Mouse (Mus musculus): Measurements from ENCODE around the gene Slc2a3. TPM values are rescaled to one million over a fixed set of nuclear protein-coding genes. Genes with fewer than 3 reads are reported as not detected.

The Slc2a3 gene
- 34.8 and 40.7 TPM in 2 replicates for polyA plus RNA-seq (2012)

DNA sequence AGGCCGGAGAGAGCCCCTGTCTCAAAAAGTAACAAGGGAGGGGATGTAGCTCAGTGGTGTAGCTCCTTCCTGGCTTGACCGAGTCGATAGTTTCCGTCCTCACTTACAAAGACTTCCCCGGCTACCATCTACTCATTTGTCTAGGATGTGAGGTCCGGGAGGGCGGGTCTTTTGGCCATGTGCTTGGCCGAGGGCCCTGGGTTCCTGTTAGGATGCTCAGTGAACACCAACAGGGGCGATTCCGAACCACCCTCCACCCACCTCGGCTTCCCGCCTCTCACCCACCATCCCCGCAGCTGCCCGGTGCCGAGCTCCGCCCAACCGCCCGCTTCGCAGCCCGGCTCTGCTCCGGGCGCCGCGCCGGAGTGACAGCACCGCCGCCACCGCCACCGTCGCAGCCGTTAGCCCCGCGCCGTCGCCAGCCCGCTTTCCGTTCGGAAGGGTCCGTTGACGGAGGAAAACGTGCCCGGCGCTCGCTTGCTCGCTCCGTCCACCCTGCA is at the start of gene Slc2a3:
Gene Slc2a3, minus strand, starts transcription at position 340 of the 500 bp plus-strand sequence.
- no peak for TF ChIP-seq GATA1 (IDR thresholded peaks at IDR 0.05; ENCODE audit: low read length)

DNA sequence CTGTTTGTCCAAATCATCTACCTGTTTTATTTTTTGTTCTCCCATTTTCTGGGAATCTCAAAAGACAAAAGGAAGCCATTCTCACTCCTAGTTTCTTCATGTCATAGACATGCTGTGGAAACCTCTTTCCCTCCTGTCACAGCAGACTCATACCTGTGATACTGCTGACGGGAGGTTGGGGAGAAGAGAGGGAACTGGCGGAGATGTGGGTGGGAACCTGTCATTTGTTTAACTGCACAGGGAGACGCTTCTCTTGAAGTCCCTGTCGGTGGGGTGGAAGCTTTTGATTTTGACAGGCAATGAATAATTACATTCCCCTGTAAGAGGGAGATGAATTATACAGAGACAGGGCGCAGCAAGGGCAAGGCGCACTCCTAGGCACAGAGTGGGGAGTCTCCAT is 42.3 kb upstream of the Slc2a3 start:
- no peak for TF ChIP-seq GATA1 (IDR thresholded peaks at IDR 0.05; ENCODE audit: low read length)

DNA sequence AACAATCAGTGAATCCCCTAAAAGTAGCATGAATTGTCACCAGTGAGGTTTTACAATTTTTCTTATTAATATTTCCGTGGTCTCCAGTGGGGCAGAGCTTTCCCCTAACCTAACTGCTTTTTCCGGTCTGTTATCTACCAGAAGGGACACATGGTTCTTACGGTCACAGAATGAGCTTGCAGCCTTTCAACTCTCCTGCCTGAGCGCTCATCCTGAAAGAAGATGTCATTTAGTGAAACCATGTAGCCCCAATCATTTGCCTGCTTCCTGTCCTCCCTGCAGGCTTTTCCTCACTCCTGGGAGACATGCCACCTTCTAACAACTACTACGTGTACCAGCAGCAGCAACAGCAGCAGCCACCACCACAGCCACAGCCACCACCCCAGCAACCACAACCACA is 36.1 kb upstream of the Slc2a3 start:
- TF ChIP-seq GATA1 (IDR thresholded peaks at IDR 0.05; ENCODE audit: low read length), result no peak

DNA sequence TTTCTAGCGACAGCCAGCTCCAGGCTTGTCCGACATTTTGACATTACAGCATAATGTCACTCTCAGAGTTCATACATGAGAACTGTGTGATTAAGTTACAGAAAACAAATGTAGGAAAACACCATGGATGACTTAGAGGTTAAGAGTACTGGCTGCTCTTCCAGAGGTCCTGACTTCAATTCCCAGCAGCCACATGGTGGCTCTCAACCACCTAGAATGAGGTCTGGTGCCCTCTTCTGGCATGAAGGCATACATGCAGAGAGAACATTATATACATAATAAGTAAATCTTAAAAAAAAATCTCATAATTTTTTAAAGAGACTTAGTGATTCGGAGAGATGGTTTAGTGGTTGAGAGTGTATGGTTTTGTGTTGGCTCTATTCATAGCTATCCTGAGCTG is 35.5 kb upstream of the Slc2a3 start:
- TF ChIP-seq GATA1 (IDR thresholded peaks at IDR 0.05; ENCODE audit: low read length), result no peak

DNA sequence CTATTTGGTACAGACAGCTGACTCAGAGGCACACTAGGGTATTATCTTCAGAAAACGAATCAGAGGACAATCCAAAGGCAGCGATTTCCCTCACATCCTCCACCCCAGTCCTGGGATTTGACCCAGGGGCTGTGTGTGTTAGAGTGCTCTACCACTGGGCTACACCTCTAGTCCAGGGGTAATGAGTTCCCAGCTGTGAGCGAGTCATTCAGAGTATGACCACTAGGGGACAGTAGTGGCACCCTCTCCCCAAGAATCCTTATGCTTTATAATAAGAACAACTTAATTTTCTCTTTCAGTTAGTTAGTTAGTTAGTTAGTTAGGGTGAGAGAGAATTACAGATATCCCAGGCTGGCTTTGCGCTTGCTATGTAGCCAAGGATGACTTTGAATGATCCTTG is 32.9 kb upstream of the Slc2a3 start:
- no peak for TF ChIP-seq GATA1 (IDR thresholded peaks at IDR 0.05; ENCODE audit: low read length)

DNA sequence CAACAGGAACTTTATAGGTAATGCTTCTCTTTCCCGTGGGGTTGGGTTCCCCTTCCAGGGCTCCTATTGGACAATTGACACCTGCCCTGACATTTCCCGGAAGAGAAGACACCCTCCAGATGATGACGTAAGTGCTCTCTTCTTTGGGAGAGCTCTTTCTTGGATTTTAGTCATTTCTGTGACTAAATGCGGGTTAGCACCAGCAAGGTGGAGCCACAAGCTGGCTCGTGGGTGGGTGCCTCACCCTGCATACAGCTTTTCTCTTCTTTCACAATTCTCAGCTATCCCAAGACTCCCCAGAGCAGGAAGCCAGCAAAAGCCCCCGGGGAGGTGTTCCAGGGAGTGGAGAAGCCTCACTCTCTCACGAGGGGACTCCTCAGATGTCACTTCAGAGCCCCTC is 31.4 kb upstream of the Slc2a3 start:
- no peak for TF ChIP-seq GATA1 (IDR thresholded peaks at IDR 0.05; ENCODE audit: low read length)

DNA sequence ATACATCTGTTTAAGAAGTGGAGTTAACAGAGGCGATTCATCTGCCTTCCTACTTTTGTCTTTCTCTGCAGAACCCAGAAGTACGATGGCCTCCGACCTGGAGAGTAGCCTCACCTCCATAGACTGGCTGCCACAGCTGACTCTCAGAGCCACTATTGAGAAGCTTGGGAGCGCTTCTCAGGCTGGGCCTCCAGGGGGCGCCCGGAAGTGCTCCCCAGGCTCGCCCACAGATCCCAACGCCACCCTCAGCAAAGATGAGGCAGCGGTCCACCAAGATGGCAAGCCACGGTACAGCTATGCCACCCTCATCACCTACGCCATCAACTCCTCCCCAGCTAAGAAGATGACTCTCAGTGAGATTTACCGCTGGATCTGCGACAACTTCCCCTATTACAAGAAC is 26.6 kb upstream of the Slc2a3 start:
- no peak for TF ChIP-seq GATA1 (IDR thresholded peaks at IDR 0.05; ENCODE audit: low read length)

DNA sequence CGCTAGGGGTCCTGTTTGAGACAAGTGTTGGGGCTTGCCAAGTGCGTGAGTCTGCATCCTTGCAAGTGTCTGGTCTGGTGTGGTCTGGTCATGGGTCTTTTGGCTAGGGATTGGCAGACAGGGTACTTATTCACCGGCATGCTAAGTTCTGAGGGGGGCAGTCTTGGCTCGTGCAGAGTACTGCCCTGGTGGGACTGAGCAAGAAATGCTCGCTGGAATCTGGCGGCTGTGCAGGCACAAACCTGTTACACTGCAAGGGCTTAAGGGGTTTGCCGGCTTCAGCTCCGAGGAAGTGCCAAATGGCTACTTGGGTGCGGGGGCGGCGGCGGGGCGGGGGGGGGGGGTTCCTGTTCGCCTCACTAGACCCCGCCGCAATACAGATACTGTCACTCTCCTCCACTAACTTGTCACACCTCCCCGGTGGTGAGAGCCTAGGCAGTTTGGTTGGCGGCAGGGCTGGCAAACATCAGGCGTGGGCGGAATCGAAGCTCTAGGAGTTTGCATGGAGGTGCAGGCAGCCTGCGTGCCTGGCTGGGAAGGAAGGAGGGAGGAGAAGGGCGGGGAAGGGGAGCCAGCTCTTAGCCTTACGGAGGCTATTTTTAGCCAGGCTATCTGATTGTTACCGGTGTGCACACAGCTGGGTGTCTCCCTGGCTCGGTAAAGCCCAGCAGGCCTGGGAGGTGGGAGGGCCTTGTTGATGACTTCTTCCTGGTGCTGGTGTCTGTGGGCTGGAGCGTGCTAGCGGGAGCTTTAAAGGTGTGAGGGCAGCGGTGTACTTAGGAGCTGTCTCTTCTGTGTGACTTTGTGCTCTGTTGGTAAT is 24.7 kb upstream of the Slc2a3 start:
- TF ChIP-seq GATA1 (IDR thresholded peaks at IDR 0.05; ENCODE audit: low read length), result no peak

DNA sequence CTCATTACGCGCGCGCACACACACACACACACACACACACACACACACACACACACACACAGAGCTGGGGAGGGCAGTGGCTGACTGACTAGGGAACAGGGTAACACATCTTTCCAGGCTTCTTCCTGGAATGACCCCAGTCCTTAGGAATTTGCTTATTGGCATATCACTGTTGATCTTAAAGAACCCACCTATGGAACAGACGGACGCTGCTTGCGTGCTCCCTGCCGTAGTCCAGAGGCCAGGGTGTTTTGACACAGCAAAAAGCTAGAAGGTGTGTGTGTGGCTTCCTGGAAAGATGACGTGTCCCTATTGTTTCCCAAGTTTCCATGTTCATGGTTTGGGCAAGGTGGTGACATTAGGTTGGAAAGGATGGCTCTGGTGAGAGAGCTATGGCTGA is 23.7 kb upstream of the Slc2a3 start:
- no peak for TF ChIP-seq GATA1 (IDR thresholded peaks at IDR 0.05; ENCODE audit: low read length)

DNA sequence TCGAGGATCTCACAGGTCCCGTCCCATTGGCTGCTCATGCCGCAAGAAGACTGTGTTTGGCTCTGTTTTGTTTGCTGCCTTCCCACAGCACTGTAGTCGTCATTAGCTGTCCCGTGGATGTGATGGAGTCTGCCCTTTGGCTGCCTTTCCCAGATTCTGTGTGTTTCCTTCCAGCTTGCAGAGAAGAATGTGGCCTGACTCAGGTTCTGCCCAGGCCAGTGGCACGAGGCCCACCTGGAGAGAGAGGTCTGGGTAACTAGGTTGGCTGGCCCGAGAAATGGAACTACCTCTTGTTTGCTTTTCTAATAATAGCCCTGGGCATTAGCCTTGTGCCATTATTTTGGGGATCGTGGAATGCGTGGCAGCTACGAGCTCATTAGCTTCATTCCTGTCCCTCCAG is 22.6 kb upstream of the Slc2a3 start:
- no peak for TF ChIP-seq GATA1 (IDR thresholded peaks at IDR 0.05; ENCODE audit: low read length)

DNA sequence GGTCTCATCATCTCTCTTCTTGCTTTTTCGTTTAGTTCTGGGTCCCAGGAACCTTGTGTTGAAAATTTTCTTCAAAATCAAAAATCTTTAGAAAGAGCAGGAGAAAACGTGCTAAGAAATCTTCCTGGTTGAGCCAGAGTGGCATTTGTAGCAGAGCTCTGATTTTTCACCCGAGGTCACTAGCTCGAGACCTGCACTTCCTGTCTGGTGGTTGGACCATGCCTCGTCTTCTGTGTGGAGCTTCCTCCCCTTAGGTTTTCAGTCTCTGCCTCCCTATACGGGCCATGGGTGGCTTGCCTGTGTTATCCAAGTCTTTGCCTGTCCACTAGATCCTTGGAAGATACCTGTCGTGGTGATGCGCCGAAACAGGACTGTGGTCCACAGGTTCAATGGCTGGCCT is 20.4 kb upstream of the Slc2a3 start:
- no peak for TF ChIP-seq GATA1 (IDR thresholded peaks at IDR 0.05; ENCODE audit: low read length)

DNA sequence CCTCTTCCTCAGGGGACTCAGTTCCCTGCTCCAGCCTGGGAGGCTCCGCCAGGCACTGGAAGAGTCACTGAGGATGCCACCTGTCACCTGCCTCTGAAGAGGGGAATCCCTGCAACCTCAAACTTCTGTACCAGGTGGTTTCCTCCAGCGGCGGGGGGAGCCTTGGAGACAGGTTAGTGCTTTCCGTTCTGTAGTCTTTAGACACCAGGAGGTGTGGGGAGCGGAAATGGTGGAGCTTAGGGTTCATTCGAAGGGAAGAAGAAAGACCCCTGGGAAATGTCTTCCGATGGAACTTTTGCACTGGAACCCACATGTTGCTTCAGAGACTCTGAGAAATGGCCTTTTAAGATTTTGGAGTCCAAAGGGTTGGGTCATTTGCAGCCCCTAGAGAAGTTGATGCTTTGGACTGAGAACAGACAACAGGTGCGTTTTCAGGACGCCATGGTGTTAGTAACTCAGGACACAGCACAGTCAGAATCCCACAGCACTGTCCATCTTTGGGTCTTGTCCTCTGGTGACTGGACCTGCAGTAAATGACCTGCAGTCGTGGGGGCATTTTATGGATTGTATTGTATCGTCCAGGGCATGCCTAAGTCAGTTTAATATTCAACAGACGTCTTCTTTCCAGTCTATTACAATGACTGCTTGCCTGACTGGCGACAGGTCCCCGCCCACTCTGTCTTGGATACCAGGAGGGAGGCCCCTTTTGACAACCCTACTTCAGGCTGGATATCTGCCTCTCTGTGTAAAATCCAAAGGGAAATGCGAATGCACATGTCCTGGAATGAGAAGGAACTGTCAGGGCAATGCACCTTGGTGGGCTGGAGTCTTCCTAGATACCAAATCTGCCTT is 19.6 kb upstream of the Slc2a3 start:
- TF ChIP-seq GATA1 (IDR thresholded peaks at IDR 0.05; ENCODE audit: low read length), result no peak

DNA sequence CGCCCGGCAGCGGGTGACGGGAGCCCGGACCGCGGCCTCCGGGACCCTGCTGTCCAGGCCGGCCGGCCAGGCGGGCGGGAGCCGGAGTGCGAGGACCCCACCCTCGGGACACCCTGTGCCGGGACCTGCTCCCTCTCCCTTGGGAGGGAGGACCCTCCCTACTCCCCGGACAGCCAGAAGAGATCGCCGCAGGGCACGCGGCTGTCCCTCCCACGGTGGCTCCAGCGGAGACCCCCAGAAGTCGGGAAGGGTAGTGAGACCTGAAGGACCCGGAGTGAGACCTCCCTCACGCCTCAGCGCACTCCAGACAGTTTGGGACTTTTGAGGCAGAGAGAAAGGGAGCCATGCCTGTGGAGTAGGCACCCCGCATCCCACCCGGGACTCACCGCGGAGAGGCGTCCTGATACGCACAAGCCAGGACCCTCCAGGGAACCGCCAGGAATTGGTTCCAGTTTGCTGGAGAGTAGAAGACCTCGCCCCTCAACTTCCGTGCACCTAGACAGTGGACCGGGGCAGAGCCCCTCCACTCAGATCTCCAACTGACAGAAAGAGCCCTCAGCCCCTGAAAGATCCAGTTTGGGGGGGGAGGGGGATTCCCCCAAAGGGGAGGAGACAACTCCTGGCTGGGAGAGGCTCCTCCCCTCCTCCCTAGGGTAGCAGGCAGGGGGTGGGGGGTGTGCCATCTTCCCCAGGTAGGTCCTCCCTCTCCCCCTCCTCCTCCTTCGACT is 18.8 kb upstream of the Slc2a3 start:
- TF ChIP-seq GATA1 (IDR thresholded peaks at IDR 0.05; ENCODE audit: low read length), result no peak

DNA sequence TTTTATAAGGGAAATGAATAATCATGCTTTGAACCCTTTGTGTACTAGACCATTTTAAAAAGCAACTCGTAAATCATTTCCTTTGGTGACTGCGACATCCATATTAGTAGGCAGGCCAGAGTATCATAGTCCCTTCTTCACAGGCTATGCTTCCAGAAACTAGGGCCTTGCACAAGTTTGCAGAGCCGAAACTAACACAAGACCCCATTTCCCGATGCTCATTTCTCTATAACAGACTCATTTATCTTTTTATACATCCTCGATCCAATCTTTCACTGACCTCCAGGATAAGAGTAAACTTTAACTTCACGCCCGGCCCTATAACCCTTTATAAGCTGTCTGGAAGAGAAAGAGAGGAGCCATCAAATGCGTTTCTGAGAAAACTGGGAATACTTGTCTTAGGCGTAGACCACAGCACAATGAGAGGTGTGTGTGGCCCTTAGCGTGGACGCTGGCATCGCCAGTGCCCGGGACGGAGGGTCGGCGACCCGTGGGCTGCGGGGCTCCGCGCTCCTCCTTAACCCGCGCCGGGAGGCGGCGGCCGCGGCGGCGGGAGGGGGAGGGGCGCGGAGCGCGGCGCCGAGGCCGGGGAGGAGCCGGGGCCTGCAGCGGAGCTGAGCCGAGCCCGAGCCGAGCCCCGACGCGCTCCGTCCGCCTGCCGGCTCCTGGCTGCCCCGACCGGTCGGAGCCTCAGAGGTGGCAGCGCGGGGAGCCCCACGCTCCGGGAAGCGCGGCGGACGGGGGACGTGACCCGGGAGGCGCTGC is 18.0 kb upstream of the Slc2a3 start, which contains the start of gene Foxj2:
Gene Foxj2, plus strand, starts transcription at position 609 of the 765 bp plus-strand sequence.
- no peak for TF ChIP-seq GATA1 (IDR thresholded peaks at IDR 0.05; ENCODE audit: low read length)

DNA sequence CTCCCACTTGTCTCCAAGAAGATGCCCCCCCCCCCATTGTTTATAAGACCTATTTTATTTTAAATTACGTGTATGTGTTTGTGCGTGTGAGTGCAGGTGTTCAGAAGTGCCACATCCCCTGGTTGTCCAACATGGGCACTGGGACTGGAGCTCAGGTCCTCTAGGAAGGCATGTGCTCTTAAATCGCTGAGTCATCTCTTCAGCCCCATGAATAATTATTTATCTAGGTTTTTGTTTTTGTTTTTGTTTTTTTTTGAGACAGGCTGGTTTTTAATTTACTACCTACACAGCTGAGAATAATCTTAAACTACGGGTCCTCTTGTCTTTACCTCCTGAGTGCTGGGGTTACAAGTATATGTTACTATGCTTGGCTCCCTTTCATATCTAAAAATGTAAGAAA is 12.2 kb upstream of the Slc2a3 start:
- no peak for TF ChIP-seq GATA1 (IDR thresholded peaks at IDR 0.05; ENCODE audit: low read length)
